Mouse (Mus musculus): ENCODE results near the gene Maml3. TPM values are rescaled to one million over a fixed set of nuclear protein-coding genes. Genes with fewer than 3 reads are reported as not detected.

Maml3 gene
- total RNA-seq, 1 experiment, result 1.2 TPM

DNA sequence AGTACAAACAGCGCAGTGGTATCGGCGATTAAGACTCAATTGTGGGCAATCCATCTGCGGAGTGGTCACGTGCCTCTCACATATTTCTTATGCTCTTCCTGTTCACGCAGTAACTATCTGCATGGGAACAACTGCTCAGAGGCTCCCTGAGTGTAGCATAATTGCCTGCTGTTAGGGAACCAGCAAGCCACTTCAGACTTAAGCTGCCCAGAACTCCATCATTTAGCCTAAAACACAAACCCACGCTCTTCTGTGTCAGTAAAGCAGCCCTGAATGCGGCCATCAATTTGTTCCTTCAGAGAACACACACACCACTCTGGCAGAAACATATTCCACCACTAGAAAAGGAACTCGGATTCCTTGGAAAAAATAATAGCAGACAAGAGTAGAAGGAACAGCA is 305.2 kb downstream of the Maml3 start:
- in situ Hi-C loops (cut with MboI; ENCODE audit: low sequenced_read_pairs in 2 of 2, unreplicated experiment in 2 of 2), result no loop called here
- TF ChIP-seq HCFC1 (IDR thresholded peaks at IDR 0.05; ENCODE audit: borderline replicate concordance, insufficient read depth, low read length) (no peak), CHD2 (IDR thresholded peaks at IDR 0.05; ENCODE audit: low read depth, low read length) (no peak), MAFK (IDR thresholded peaks at IDR 0.05; ENCODE audit: insufficient read depth, low read depth, low read length) (no peak), ZC3H11A (IDR thresholded peaks at IDR 0.05; ENCODE audit: borderline replicate concordance, low read depth, low read length) (no peak), ZNF384 (IDR thresholded peaks at IDR 0.05; ENCODE audit: low read depth, low read length) (no peak)
- H3K27ac ChIP-seq (ENCODE audit: insufficient read depth, low read depth, low read length, poor library complexity, severe bottlenecking), result no peak overlapping the region
- H3K4me3 ChIP-seq (ENCODE audit: insufficient read depth in 1 of 2, low read depth in 1 of 2, low read length in 2 of 2, poor library complexity in 1 of 2, severe bottlenecking in 1 of 2), result no peak overlapping the region
- no peaks in the 10 kb centered on the region for H3K36me3 ChIP-seq (ENCODE audit: control insufficient read depth, insufficient read depth, low read length, poor library complexity, severe bottlenecking)
- H3K4me1 ChIP-seq (ENCODE audit: control insufficient read depth in 2 of 2, insufficient read depth in 2 of 2, low read length in 2 of 2, poor library complexity in 1 of 2), result peaks cover 0 to 3% of the 10 kb centered on the region in 2 experiments; a peak in 2 of 4 replicates
- DNase-seq (ENCODE audit: low read depth, low spot score), result no peak
- H3K9me3 ChIP-seq (ENCODE audit: control insufficient read depth, insufficient read depth, low read depth, low read length), result no peaks in the 10 kb centered on the region
- H3K9ac ChIP-seq (ENCODE audit: insufficient read depth, low read depth, low read length, poor library complexity, severe bottlenecking), result no peak overlapping the region

DNA sequence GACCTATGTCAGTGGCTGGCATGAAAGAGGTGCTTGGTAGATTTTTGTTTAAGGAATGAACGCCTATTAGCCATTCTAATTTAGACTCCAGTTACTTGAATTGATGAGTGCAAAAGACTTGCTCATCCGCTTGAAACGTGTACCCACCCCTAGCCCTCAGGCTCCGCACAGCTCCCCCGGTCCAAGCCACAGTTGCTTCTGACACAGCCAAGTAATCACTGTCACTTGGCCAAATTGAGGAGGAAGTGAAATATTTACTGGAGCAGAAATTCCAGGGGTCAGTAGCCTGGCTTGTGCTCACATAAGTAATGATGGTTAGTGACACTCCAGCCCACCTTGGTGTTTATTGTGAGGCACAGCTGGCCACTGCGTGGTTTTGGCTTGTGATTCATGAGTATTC is 308.0 kb downstream of the Maml3 start:
- no peaks in the 10 kb centered on the region for H3K36me3 ChIP-seq (ENCODE audit: control insufficient read depth, insufficient read depth, low read length, poor library complexity, severe bottlenecking)
- peaks cover 0 to 3% of the 10 kb centered on the region in 2 experiments; a peak in 2 of 4 replicates for H3K4me1 ChIP-seq (ENCODE audit: control insufficient read depth in 2 of 2, insufficient read depth in 2 of 2, low read length in 2 of 2, poor library complexity in 1 of 2)
- no peak overlapping the region for H3K4me3 ChIP-seq (ENCODE audit: insufficient read depth in 1 of 2, low read depth in 1 of 2, low read length in 2 of 2, poor library complexity in 1 of 2, severe bottlenecking in 1 of 2)
- TF ChIP-seq ZNF384 (IDR thresholded peaks at IDR 0.05; ENCODE audit: low read depth, low read length) (no peak), HCFC1 (IDR thresholded peaks at IDR 0.05; ENCODE audit: borderline replicate concordance, insufficient read depth, low read length) (no peak), MAFK (IDR thresholded peaks at IDR 0.05; ENCODE audit: insufficient read depth, low read depth, low read length) (no peak), ZC3H11A (IDR thresholded peaks at IDR 0.05; ENCODE audit: borderline replicate concordance, low read depth, low read length) (no peak), CHD2 (IDR thresholded peaks at IDR 0.05; ENCODE audit: low read depth, low read length) (no peak)
- H3K9me3 ChIP-seq (ENCODE audit: control insufficient read depth, insufficient read depth, low read depth, low read length), result no peaks in the 10 kb centered on the region
- no peak overlapping the region for H3K27ac ChIP-seq (ENCODE audit: insufficient read depth, low read depth, low read length, poor library complexity, severe bottlenecking)
- in situ Hi-C loops (cut with MboI; ENCODE audit: low sequenced_read_pairs in 2 of 2, unreplicated experiment in 2 of 2), result no loop called here
- no peak overlapping the region for H3K9ac ChIP-seq (ENCODE audit: insufficient read depth, low read depth, low read length, poor library complexity, severe bottlenecking)
- DNase-seq (ENCODE audit: low read depth, low spot score), result no peak

DNA sequence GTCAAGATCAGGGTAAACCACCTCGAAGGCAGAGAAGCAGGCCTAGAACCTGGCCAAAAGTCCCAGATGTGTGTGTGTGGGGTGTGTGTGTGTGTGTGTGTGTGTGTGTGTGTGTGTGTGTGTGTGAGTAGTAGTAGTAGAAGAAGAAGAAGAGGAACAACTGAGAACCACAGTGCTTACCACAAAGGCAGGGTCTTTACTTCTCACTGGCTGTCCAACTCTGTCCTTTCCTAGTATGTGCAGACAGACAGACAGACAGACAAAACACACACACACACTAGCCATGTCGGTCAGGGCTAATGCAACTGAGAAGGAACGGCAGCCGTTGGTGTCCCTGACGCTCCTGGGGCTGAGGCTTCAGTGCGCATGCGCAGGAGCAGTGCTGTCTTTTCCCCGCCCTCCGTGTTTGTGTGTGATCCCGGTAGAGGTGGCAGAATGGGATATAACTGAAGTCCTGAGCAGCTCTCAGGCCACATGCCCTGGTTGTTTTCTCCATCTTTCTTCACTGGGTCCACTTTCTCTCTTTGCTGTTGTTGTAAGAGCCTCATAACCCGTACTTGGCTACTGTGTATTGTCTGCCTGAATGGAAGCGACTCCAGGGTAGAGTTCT is 308.6 kb downstream of the Maml3 start:
- Histone ChIP-seq H3K4me3 (ENCODE audit: insufficient read depth in 1 of 2, low read depth in 1 of 2, low read length in 2 of 2, poor library complexity in 1 of 2, severe bottlenecking in 1 of 2) (no peak overlapping the region), H3K27ac (ENCODE audit: insufficient read depth, low read depth, low read length, poor library complexity, severe bottlenecking) (no peak overlapping the region), H3K36me3 (ENCODE audit: control insufficient read depth, insufficient read depth, low read length, poor library complexity, severe bottlenecking) (no peaks in the 10 kb centered on the region), H3K9ac (ENCODE audit: insufficient read depth, low read depth, low read length, poor library complexity, severe bottlenecking) (no peak overlapping the region), H3K4me1 (ENCODE audit: control insufficient read depth in 2 of 2, insufficient read depth in 2 of 2, low read length in 2 of 2, poor library complexity in 1 of 2) (peaks cover 0 to 3% of the 10 kb centered on the region in 2 experiments; a peak in 2 of 4 replicates), H3K9me3 (ENCODE audit: control insufficient read depth, insufficient read depth, low read depth, low read length) (no peaks in the 10 kb centered on the region)
- no peak for DNase-seq (ENCODE audit: low read depth, low spot score)
- no peak for TF ChIP-seq ZC3H11A (IDR thresholded peaks at IDR 0.05; ENCODE audit: borderline replicate concordance, low read depth, low read length)
- no peak for TF ChIP-seq MAFK (IDR thresholded peaks at IDR 0.05; ENCODE audit: insufficient read depth, low read depth, low read length)
- no peak for TF ChIP-seq ZNF384 (IDR thresholded peaks at IDR 0.05; ENCODE audit: low read depth, low read length)
- TF ChIP-seq CHD2 (IDR thresholded peaks at IDR 0.05; ENCODE audit: low read depth, low read length), result no peak
- no peak for TF ChIP-seq HCFC1 (IDR thresholded peaks at IDR 0.05; ENCODE audit: borderline replicate concordance, insufficient read depth, low read length)
- in situ Hi-C loops (cut with MboI; ENCODE audit: low sequenced_read_pairs in 2 of 2, unreplicated experiment in 2 of 2), result no loop called here

DNA sequence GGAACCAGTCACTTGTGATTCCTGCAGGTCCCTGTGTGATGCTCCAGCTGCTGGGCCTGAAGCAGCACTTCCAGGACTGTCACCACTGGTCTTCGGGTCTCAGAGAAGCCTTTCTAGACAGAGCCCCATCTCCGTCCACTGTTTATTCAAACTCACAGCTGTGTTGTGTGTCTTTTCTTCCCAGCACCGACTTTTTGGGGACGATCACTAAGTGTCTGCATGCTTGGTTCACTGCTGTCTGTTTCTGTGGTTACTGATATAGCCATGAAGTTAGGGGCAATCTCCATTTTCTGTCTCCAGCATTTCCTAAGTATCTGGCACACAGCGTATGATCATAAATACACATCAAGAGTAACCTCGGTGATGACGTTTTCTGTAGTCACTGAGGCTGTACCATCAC is 313.3 kb downstream of the Maml3 start:
- H3K9me3 ChIP-seq (ENCODE audit: control insufficient read depth, insufficient read depth, low read depth, low read length), result no peaks in the 10 kb centered on the region
- TF ChIP-seq HCFC1 (IDR thresholded peaks at IDR 0.05; ENCODE audit: borderline replicate concordance, insufficient read depth, low read length), result no peak
- TF ChIP-seq MAFK (IDR thresholded peaks at IDR 0.05; ENCODE audit: insufficient read depth, low read depth, low read length), result no peak
- no peak for TF ChIP-seq CHD2 (IDR thresholded peaks at IDR 0.05; ENCODE audit: low read depth, low read length)
- no peak for TF ChIP-seq ZC3H11A (IDR thresholded peaks at IDR 0.05; ENCODE audit: borderline replicate concordance, low read depth, low read length)
- TF ChIP-seq ZNF384 (IDR thresholded peaks at IDR 0.05; ENCODE audit: low read depth, low read length), result no peak
- H3K36me3 ChIP-seq (ENCODE audit: control insufficient read depth, insufficient read depth, low read length, poor library complexity, severe bottlenecking), result no peaks in the 10 kb centered on the region
- no peak overlapping the region for H3K4me3 ChIP-seq (ENCODE audit: insufficient read depth in 1 of 2, low read depth in 1 of 2, low read length in 2 of 2, poor library complexity in 1 of 2, severe bottlenecking in 1 of 2)
- in situ Hi-C loops (cut with MboI; ENCODE audit: low sequenced_read_pairs in 2 of 2, unreplicated experiment in 2 of 2), result no loop called here
- H3K27ac ChIP-seq (ENCODE audit: insufficient read depth, low read depth, low read length, poor library complexity, severe bottlenecking), result no peak overlapping the region
- H3K4me1 ChIP-seq (ENCODE audit: control insufficient read depth in 2 of 2, insufficient read depth in 2 of 2, low read length in 2 of 2, poor library complexity in 1 of 2), result no peaks in the 10 kb centered on the region
- H3K9ac ChIP-seq (ENCODE audit: insufficient read depth, low read depth, low read length, poor library complexity, severe bottlenecking), result no peak overlapping the region
- DNase-seq (ENCODE audit: low read depth, low spot score), result no peak

Data from ES-E14 (cell line).